Mouse (Mus musculus): ENCODE data around the gene Crk.

Gene Crk

GRCm38 (mm10) chr11:75741615-75742014, 62.6 kb downstream of the Crk start:
- DNase-seq = no peak

- DNase-seq = no peak
Observed at GRCm38 (mm10) chr11:75744761-75745160, 65.7 kb downstream of the Crk start.

GRCm38 (mm10) chr11:75750537-75750936, 71.5 kb downstream of the Crk start:
- DNase-seq = no peak

GRCm38 (mm10) chr11:75751082-75751481, 72.0 kb downstream of the Crk start:
- no peak for DNase-seq
